Mouse (Mus musculus) liver, adult 2 months (tissue): ENCODE results near the gene Mrpl43.

Experiments used
- CTCF ChIP-seq: fragments of 200-500 bp; IDR thresholded peaks from 2 replicates; pipeline ENCODE4 v1.5.1; 2011; ENCODE audit warnings: low read depth, low read length, control low read depth
- POLR2A ChIP-seq: fragments of 200-500 bp; IDR thresholded peaks from 2 replicates; pipeline ENCODE4 v1.6.1; 2011; ENCODE audit warnings: low read length, control low read depth; ENCODE audit not compliant: insufficient read depth; ENCODE audit errors: extremely low read depth

DNA sequence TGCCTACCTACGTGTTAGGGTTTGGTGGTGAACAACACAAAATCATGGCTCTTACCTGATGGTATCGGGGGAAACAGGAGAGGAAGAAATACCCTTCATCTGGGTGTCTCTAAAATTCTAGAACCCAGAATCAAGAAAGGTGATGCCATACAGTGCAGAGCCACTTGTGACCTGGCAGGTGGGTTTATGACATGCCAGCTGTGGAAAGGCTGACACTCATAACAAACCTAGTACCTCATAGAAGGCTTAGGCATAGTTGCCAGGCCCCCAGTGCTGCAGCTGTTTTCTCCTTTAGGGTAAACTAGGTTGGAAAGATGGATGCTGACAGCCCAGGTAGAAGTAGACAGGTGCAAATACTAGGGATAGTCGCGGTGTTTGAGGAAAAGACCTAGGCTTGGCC lies 21.8 kb downstream of the Mrpl43 start:
- TF ChIP-seq CTCF (no peak), POLR2A (no peak)
